Mouse (Mus musculus) heart, adult 2 months (tissue): ENCODE measurements around the gene Prdx3. TPM values are rescaled to one million over a fixed set of nuclear protein-coding genes. Genes with fewer than 3 reads are reported as not detected.
A peak's percentile ranks its signal among the peaks of the same experiment; 100 is the strongest.

Experiments
- DNase-seq, 2 experiments: peaks; one replicate each; pipeline ENCODE4 v3.0.0; 2021
- H3K27ac ChIP-seq: fragments of 200-600 bp; 2 replicates; pipeline ENCODE4 v1.8.1; 2022
- H3K27me3 ChIP-seq: fragments of 200-500 bp; 2 replicates; pipeline ENCODE4 v1.6.1; 2012; ENCODE audit warnings: mild to moderate bottlenecking, low read length, inconsistent platforms, mixed read lengths; ENCODE audit not compliant: control insufficient read depth, insufficient read depth
- H3K36me3 ChIP-seq: fragments of 200-500 bp; 2 replicates; pipeline ENCODE4 v1.6.1; 2012; ENCODE audit warnings: low read length, inconsistent platforms; ENCODE audit not compliant: control insufficient read depth, insufficient read depth
- H3K4me1 ChIP-seq: fragments of 200-500 bp; 2 replicates; pipeline ENCODE4 v1.6.1; 2011; ENCODE audit warnings: low read length; ENCODE audit not compliant: control insufficient read depth, insufficient read depth
- H3K4me3 ChIP-seq: fragments of 200-600 bp; 2 replicates; pipeline ENCODE4 v1.8.1; 2022
- H3K79me2 ChIP-seq: fragments of 200-500 bp; replicated peaks from 2 replicates; pipeline ENCODE4 v1.6.1; 2012; ENCODE audit warnings: mild to moderate bottlenecking, inconsistent platforms, low read length, moderate library complexity, mixed read lengths; ENCODE audit not compliant: control insufficient read depth, insufficient read depth
- H3K9ac ChIP-seq: fragments of 200-500 bp; 2 replicates; pipeline ENCODE4 v1.6.1; 2012; ENCODE audit warnings: low read depth, mild to moderate bottlenecking, control low read depth, inconsistent platforms, low read length, mixed read lengths
- CTCF ChIP-seq: fragments of 200-600 bp; IDR thresholded peaks from 2 replicates; pipeline ENCODE4 v1.8.1; 2022; ENCODE audit warnings: antibody characterized with exemption, mild to moderate bottlenecking, moderate library complexity
- EP300 ChIP-seq: fragments of 200-500 bp; IDR thresholded peaks from 2 replicates; pipeline ENCODE4 v1.6.1; 2011; ENCODE audit warnings: low read depth, low read length, control low read depth; ENCODE audit not compliant: insufficient read depth
- POLR2A ChIP-seq: fragments of 200-500 bp; IDR thresholded peaks from 2 replicates; pipeline ENCODE4 v1.6.1; 2011; ENCODE audit warnings: mild to moderate bottlenecking, low read depth, low read length, control low read depth; ENCODE audit not compliant: insufficient read depth
- WGBS: fragments of 180-500 bp; shearing (Covaris S2); methylation state at CpG from one replicate; pipeline ENCODE4 v1.1.7; 2018; 5-methylcytosine and 5-hydroxymethylcytosine counted together
- intact Hi-C: fragments of 180-260 bp; cut with DNase I; formaldehyde crosslinking; loops from one replicate; pipeline ENCODE4 v1.15.1; 2025
- long read RNA-seq: library from polyadenylated mRNA; stranded (forward); transcript quantifications from one replicate; pipeline ENCODE4 v2.0.0, GENCODE M21; 2021
- polyA plus RNA-seq: library from polyadenylated mRNA; depleted of rRNA; stranded (reverse); fragments of >200 nt; gene quantifications from 2 replicates; pipeline ENCODE4 v1.2.3, GENCODE M21; 2012; rRNA removed
- total RNA-seq, 2 experiments: library from RNA; stranded (reverse); gene quantifications; 2 replicates each; pipeline ENCODE4 v1.2.3; 2021

The Prdx3 gene
- total RNA-seq = 100 to 1,000 TPM; 353 to 407 TPM
- polyA plus RNA-seq = 450 and 687 TPM in 2 replicates
- long read RNA-seq, transcript Prdx3-201 (7 exons, 1,478 nt) = major isoform, 295 of 306 reads
- long read RNA-seq, partial matches to known transcripts = 9 of 306 reads
- long read RNA-seq, other reads (novel, unspliced or antisense) = 2 of 306 reads

- H3K9ac ChIP-seq = peak within 1 kb of the TSS; percentile 90
- peak; percentile 93 for TF ChIP-seq POLR2A
- 0 out of 2 replicates have a peak, but pooled peaks have one; percentile 64 for TF ChIP-seq EP300
- peak; percentile 44 for TF ChIP-seq CTCF
- H3K36me3 ChIP-seq = peaks cover 14% of the 10 kb centered on the region
- H3K4me1 ChIP-seq = no peaks in the 10 kb centered on the region; the same call in none of the 2 replicates
- intact Hi-C loops = loop anchor here (5.0 kb wide), 1 partner anchor 263 kb away; no protein-coding TSS in a partner anchor
- peak within 1 kb of the TSS; percentile 91 for H3K27ac ChIP-seq
- peak within 1 kb of the TSS; percentile 73 for H3K4me3 ChIP-seq
- WGBS = under 1% methylated on average over 28 of the region's 28 CpGs
- no peaks in the 10 kb centered on the region for H3K79me2 ChIP-seq
- no peaks in the 10 kb centered on the region for H3K27me3 ChIP-seq
- peak; percentile 98 for DNase-seq
These were observed at the start of gene Prdx3 for GRCm38 (mm10) chr19:60874064-60874694. Gene Prdx3, minus strand, starts transcription at chr19:60874556.

GRCm38 (mm10) chr19:60916869-60917570 lies 42.7 kb upstream of the Prdx3 start:
- TF ChIP-seq EP300 (no peak), CTCF (no peak)
- H3K79me2 ChIP-seq = peaks cover 1% of the 10 kb centered on the region; the same call in 1 of the 2 replicates
- H3K9ac ChIP-seq = no peak overlapping the region
- H3K27ac ChIP-seq = no peak overlapping the region
- no peak for DNase-seq
- H3K4me3 ChIP-seq = no peak overlapping the region
- intact Hi-C loops = no loop called here
- H3K36me3 ChIP-seq = peaks cover 17% of the 10 kb centered on the region
- H3K4me1 ChIP-seq = peaks cover 7% of the 10 kb centered on the region
- no peaks in the 10 kb centered on the region for H3K27me3 ChIP-seq
- 81% methylated on average over 6 of the region's 6 CpGs for WGBS

- H3K27me3 ChIP-seq = no peaks in the 10 kb centered on the region
- TF ChIP-seq POLR2A (no peak), CTCF (no peak), EP300 (no peak)
- peaks cover 20% of the 10 kb centered on the region for H3K36me3 ChIP-seq
- H3K27ac ChIP-seq = peak overlapping the region; percentile 40
- no peak overlapping the region for H3K9ac ChIP-seq
- 41% methylated on average over 3 of the region's 3 CpGs for WGBS
- H3K79me2 ChIP-seq = no peaks in the 10 kb centered on the region
- no peak for DNase-seq
- H3K4me3 ChIP-seq = no peak overlapping the region
- peaks cover 9% of the 10 kb centered on the region for H3K4me1 ChIP-seq
- intact Hi-C loops = no loop called here
These were observed 41.5 kb upstream of the Prdx3 start for GRCm38 (mm10) chr19:60915862-60916261.

- Histone ChIP-seq H3K79me2 (no peaks in the 10 kb centered on the region), H3K27me3 (no peaks in the 10 kb centered on the region), H3K36me3 (peaks cover 22% of the 10 kb centered on the region), H3K9ac (no peak overlapping the region; the same call in 1 of the 2 replicates), H3K4me1 (peaks cover 9% of the 10 kb centered on the region), H3K4me3 (no peak overlapping the region), H3K27ac (peak overlapping the region; percentile 40)
- 9% methylated on average over 4 of the region's 4 CpGs for WGBS
- DNase-seq = peak; percentile 31 to 37
- intact Hi-C loops = no loop called here
- TF ChIP-seq POLR2A = no peak
- TF ChIP-seq CTCF = no peak
- TF ChIP-seq EP300 = no peak
These were observed 40.9 kb upstream of the Prdx3 start for GRCm38 (mm10) chr19:60915236-60915635.

- Histone ChIP-seq H3K27ac (no peak overlapping the region), H3K9ac (no peak overlapping the region), H3K4me3 (no peak overlapping the region), H3K79me2 (no peaks in the 10 kb centered on the region), H3K36me3 (peaks cover 21% of the 10 kb centered on the region), H3K27me3 (no peaks in the 10 kb centered on the region), H3K4me1 (peaks cover 9% of the 10 kb centered on the region)
- 11% methylated on average over 2 of the region's 2 CpGs for WGBS
- DNase-seq = no peak
- intact Hi-C loops = no loop called here
- TF ChIP-seq EP300 (no peak), CTCF (no peak), POLR2A (no peak)
These were observed 37.3 kb upstream of the Prdx3 start for GRCm38 (mm10) chr19:60911653-60912052.

- H3K9ac ChIP-seq = no peak overlapping the region
These were observed 35.9 kb upstream of the Prdx3 start for GRCm38 (mm10) chr19:60910304-60910703.

More at GRCm38 (mm10) chr19:60910304-60910703, 35.9 kb upstream of the Prdx3 start:
- no peak for DNase-seq
- TF ChIP-seq EP300 = no peak
- TF ChIP-seq CTCF = no peak
- no peak for TF ChIP-seq POLR2A
- H3K79me2 ChIP-seq = peaks cover 2% of the 10 kb centered on the region; the same call in 1 of the 2 replicates
- no peak overlapping the region for H3K4me3 ChIP-seq
- intact Hi-C loops = no loop called here
- H3K36me3 ChIP-seq = peaks cover 11% of the 10 kb centered on the region
- no peak overlapping the region for H3K27ac ChIP-seq
- no peaks in the 10 kb centered on the region for H3K27me3 ChIP-seq
- H3K4me1 ChIP-seq = peaks cover 5% of the 10 kb centered on the region
